In genomic region chr3:104956131-104956581, GRCm38 (mm10) we compare ENCODE assay signal across 20 mouse cellular contexts. TPM values are rescaled to one million over a fixed set of nuclear protein-coding genes. Genes with fewer than 3 reads are reported as not detected.
A peak's percentile ranks its signal among the peaks of the same experiment; 100 is the strongest.
DNase-seq lines count a peak whose midpoint lies in the region; ATAC-seq lines count a peak whose summit lies in the region.
"Had no signal": no experiment of that assay in that cellular context is flagged by ENCODE, and none has a peak within 500 bp of the region (broad histone marks: within the 10 kb centered on the region; RNA-seq: fewer than 3 reads in every experiment).

No protein-coding gene starts in this region.

- peaks cover 21% of the 10 kb centered on the region for H3K4me1 ChIP-seq in heart, embryonic 13.5 days

- no peak for ATAC-seq in heart, embryonic 13.5 days (ENCODE audit: extremely low read depth, insufficient number of reproducible peaks, low FRiP score, low TSS enrichment)
- ATAC-seq in megakaryocyte, adult 5-6 weeks (ENCODE audit: poor library complexity, severe bottlenecking): no peak
- ATAC-seq in cerebellum, adult (ENCODE audit: insufficient number of reproducible peaks, low FRiP score, low TSS enrichment): no peak
- ATAC-seq: midbrain, embryonic 16.5 days had no signal

- H3K9ac ChIP-seq in heart, embryonic 13.5 days: peak overlapping the region; percentile 21; the same call in 1 of the 2 replicates
- H3K9ac ChIP-seq: embryonic facial prominence, embryonic 12.5 days; limb, embryonic 13.5 days had no signal

- peaks cover 31% of the 10 kb centered on the region for H3K36me3 ChIP-seq in heart, embryonic 13.5 days

- intact Hi-C loops in heart, postnatal 14 days (cut with DNase I): no loop called here

- H3K27ac ChIP-seq in heart, embryonic 13.5 days (replicated peaks): no peak overlapping the region
- H3K27ac ChIP-seq: embryonic facial prominence, embryonic 12.5 days; forebrain, embryonic 10.5 days; hindbrain, embryonic 10.5 days; limb, embryonic 13.5 days; macrophage had no signal

- peaks cover 33% of the 10 kb centered on the region for H3K27me3 ChIP-seq in heart, embryonic 13.5 days (replicated peaks)

- no peak overlapping the region for H3K4me2 ChIP-seq in heart, embryonic 13.5 days
- H3K4me2 ChIP-seq: embryonic facial prominence, embryonic 12.5 days; limb, embryonic 13.5 days had no signal

- DNase-seq in heart, postnatal 14 days: no peak
- peak; percentile 28 for DNase-seq in R1 (ENCODE audit: low read depth, low spot score)
- DNase-seq in kidney, postnatal 10 days: peak; percentile 41
- peak; percentile 61 for DNase-seq in lung, postnatal 14 days
- no peak for DNase-seq in cerebellum, adult 9-10 months
- DNase-seq: adrenal gland, postnatal 14 days; cerebellum, postnatal 36 days; thymus, adult 18-20 months had no signal

- 66% methylated on average over 6 of the region's 6 CpGs for WGBS in heart, embryonic 13.5 days

- H3K9me3 ChIP-seq in heart, embryonic 13.5 days: no peaks in the 10 kb centered on the region
- H3K9me3 ChIP-seq: embryonic facial prominence, embryonic 12.5 days; forebrain, embryonic 10.5 days; G1E; hindbrain, embryonic 10.5 days; limb, embryonic 13.5 days had no signal

- no peak overlapping the region for H3K4me3 ChIP-seq in heart, embryonic 13.5 days
- H3K4me3 ChIP-seq: embryonic facial prominence, embryonic 12.5 days; forebrain, embryonic 10.5 days; hindbrain, embryonic 10.5 days; limb, embryonic 13.5 days had no signal

RNA-seq across cellular contexts. Expression of gene Wnt2b, which starts 5.6 kb away (rescaled TPM):
- polyA plus RNA-seq in heart, embryonic 13.5 days (2015; fragmentation: Nextera tagmentation; extraction: Ambion mirVana): 1.1 and 1.8 TPM in 2 replicates
- 1 to 10 TPM; 2.4 to 2.8 TPM for total RNA-seq in heart, postnatal 14 days (2021)
- not detected in 2 replicates for total RNA-seq in megakaryocyte, adult 5-6 weeks (2015)
- total RNA-seq in megakaryocyte, adult 5-6 weeks (2017): not detected in 2 replicates
- total RNA-seq: granulocyte monocyte progenitor cell, adult 5-6 weeks; neutrophil, adult 5-6 weeks had no signal
- polyA plus RNA-seq: G1E, macrophage had no signal

Comparison
In these comparisons a context has a peak if more than half of its experiments do, and no peak if none do; other contexts are left out.
1. DNase-seq: peak in R1 (single experiment), kidney, postnatal 10 days (single experiment) and lung, postnatal 14 days (single experiment); none in heart, postnatal 14 days (0 of 2) and cerebellum, adult 9-10 months (single experiment).